Mouse (Mus musculus): ENCODE results near the gene B4galt1. TPM values are rescaled to one million over a fixed set of nuclear protein-coding genes. Genes with fewer than 3 reads are reported as not detected.
A peak's percentile ranks its signal among the peaks of the same experiment; 100 is the strongest.

The B4galt1 gene
- polyA plus RNA-seq, 1 experiment from 2014 or later: 7.6 TPM

DNA sequence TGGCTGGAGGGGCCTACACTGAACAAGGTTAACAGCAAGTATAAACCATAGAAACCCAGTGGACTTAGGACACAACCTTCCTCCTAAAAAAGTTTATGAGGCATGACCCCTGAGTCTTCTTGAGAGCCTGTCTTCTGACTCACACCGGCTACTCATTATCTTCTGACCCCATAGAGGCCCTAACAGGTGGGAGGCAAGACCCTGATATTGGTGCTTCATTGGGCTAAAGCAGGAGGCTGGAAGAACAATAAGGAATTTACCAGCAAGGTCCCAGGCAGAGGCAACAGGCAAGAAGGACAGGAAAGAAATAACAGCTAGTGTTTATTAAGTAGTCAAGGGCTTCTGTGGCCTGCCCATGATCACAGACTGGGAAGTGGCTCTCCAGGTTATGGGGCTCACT, 32.9 kb downstream of the B4galt1 start:
- ATAC-seq (ENCODE audit: low FRiP score, low TSS enrichment) (no peak), DNase-seq (no peak)
- no peaks in the 10 kb centered on the region for H3K27me3 ChIP-seq (ENCODE audit: control insufficient read depth, insufficient read depth, low read length)
- H3K36me3 ChIP-seq (ENCODE audit: control insufficient read depth, insufficient read depth, low read length): no peaks in the 10 kb centered on the region
- no peak overlapping the region for H3K27ac ChIP-seq (replicated peaks; ENCODE audit: low read depth, low read length)
- H3K4me3 ChIP-seq (replicated peaks; ENCODE audit: low read depth, low read length): no peak overlapping the region
- no peaks in the 10 kb centered on the region for H3K9me3 ChIP-seq (ENCODE audit: control insufficient read depth, low read length)
- 91% methylated on average over 1 of the region's 1 CpGs for WGBS
- no peaks in the 10 kb centered on the region; the same call in 1 of the 2 replicates for H3K4me1 ChIP-seq (ENCODE audit: control insufficient read depth, insufficient read depth, low read length)
- no peak overlapping the region for H3K4me2 ChIP-seq (ENCODE audit: low read length)
- H3K9ac ChIP-seq (replicated peaks; ENCODE audit: low read length): no peak overlapping the region

DNA sequence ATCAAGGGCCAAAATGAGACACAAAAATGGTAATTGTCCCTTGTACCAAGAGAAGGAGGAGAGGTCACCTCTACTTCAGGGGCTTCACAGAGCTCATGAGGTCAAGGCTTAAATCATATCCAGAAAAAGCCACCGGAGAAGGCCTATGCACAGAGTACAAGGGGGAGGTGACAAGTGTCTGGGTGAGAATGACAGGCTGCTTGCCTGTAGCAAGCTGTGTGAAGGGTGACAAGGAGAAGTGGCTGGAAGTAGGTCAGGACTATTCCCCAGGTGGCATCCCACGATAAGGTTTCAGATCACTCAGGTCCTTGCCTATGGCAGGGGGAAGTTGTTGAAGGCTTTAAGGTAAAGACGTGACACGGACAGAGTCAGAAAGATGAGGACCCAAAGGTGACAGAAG, 33.8 kb downstream of the B4galt1 start:
- H3K36me3 ChIP-seq (ENCODE audit: control insufficient read depth, insufficient read depth, low read length): no peaks in the 10 kb centered on the region
- no peak for ATAC-seq (ENCODE audit: low FRiP score, low TSS enrichment)
- no peaks in the 10 kb centered on the region for H3K27me3 ChIP-seq (ENCODE audit: control insufficient read depth, insufficient read depth, low read length)
- DNase-seq: no peak
- H3K4me3 ChIP-seq (replicated peaks; ENCODE audit: low read depth, low read length): no peak overlapping the region
- H3K27ac ChIP-seq (replicated peaks; ENCODE audit: low read depth, low read length): no peak overlapping the region
- H3K9me3 ChIP-seq (ENCODE audit: control insufficient read depth, low read length): no peaks in the 10 kb centered on the region
- no peak overlapping the region for H3K4me2 ChIP-seq (ENCODE audit: low read length)
- 93% methylated on average over 4 of the region's 4 CpGs for WGBS
- no peaks in the 10 kb centered on the region; the same call in 1 of the 2 replicates for H3K4me1 ChIP-seq (ENCODE audit: control insufficient read depth, insufficient read depth, low read length)
- H3K9ac ChIP-seq (replicated peaks; ENCODE audit: low read length): no peak overlapping the region

DNA sequence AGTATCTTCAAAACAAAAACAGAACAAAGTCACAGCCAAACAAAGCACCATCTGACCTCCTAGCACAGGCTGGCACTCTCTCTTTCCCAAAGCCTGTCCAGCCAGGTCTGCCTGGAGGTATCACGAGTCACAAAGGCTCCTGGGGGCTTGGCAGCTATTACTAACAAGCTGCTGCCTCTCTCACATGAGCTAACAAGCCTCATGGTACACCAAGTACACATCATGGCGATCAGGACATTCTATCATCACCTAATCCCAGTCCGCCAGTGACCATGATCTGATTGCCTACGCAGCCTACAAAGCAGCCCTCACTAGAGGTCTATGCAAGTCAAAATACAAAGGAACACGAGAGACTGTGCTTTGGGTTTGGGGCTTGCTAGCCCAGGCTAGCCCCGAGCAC, 34.7 kb downstream of the B4galt1 start:
- H3K27ac ChIP-seq (replicated peaks; ENCODE audit: low read depth, low read length): no peak overlapping the region
- DNase-seq (no peak), ATAC-seq (ENCODE audit: low FRiP score, low TSS enrichment) (no peak)
- no peaks in the 10 kb centered on the region; the same call in 1 of the 2 replicates for H3K4me1 ChIP-seq (ENCODE audit: control insufficient read depth, insufficient read depth, low read length)
- H3K9me3 ChIP-seq (ENCODE audit: control insufficient read depth, low read length): no peaks in the 10 kb centered on the region
- no peak overlapping the region for H3K4me2 ChIP-seq (ENCODE audit: low read length)
- WGBS: 92% methylated on average over 6 of the region's 6 CpGs
- H3K36me3 ChIP-seq (ENCODE audit: control insufficient read depth, insufficient read depth, low read length): no peaks in the 10 kb centered on the region
- no peak overlapping the region for H3K9ac ChIP-seq (replicated peaks; ENCODE audit: low read length)
- no peaks in the 10 kb centered on the region for H3K27me3 ChIP-seq (ENCODE audit: control insufficient read depth, insufficient read depth, low read length)
- no peak overlapping the region for H3K4me3 ChIP-seq (replicated peaks; ENCODE audit: low read depth, low read length)

- no peaks in the 10 kb centered on the region for H3K27me3 ChIP-seq (ENCODE audit: control insufficient read depth, insufficient read depth, low read length)
- 92% methylated on average over 6 of the region's 6 CpGs for WGBS
- no peak for DNase-seq
Measured at GRCm38 (mm10) chr4:40818421-40818820, 35.4 kb downstream of the B4galt1 start.

GRCm38 (mm10) chr4:40817936-40818335, 35.9 kb downstream of the B4galt1 start:
- H3K4me1 ChIP-seq (ENCODE audit: control insufficient read depth, insufficient read depth, low read length): no peaks in the 10 kb centered on the region; the same call in 1 of the 2 replicates

More at GRCm38 (mm10) chr4:40818421-40818820, 35.4 kb downstream of the B4galt1 start:
- Histone ChIP-seq H3K9me3 (ENCODE audit: control insufficient read depth, low read length) (no peaks in the 10 kb centered on the region), H3K4me1 (ENCODE audit: control insufficient read depth, insufficient read depth, low read length) (no peaks in the 10 kb centered on the region; the same call in 1 of the 2 replicates), H3K36me3 (ENCODE audit: control insufficient read depth, insufficient read depth, low read length) (no peaks in the 10 kb centered on the region), H3K9ac (replicated peaks; ENCODE audit: low read length) (no peak overlapping the region), H3K4me2 (ENCODE audit: low read length) (no peak overlapping the region), H3K27ac (replicated peaks; ENCODE audit: low read depth, low read length) (no peak overlapping the region), H3K4me3 (replicated peaks; ENCODE audit: low read depth, low read length) (no peak overlapping the region)
- ATAC-seq (ENCODE audit: low FRiP score, low TSS enrichment): no peak

DNA sequence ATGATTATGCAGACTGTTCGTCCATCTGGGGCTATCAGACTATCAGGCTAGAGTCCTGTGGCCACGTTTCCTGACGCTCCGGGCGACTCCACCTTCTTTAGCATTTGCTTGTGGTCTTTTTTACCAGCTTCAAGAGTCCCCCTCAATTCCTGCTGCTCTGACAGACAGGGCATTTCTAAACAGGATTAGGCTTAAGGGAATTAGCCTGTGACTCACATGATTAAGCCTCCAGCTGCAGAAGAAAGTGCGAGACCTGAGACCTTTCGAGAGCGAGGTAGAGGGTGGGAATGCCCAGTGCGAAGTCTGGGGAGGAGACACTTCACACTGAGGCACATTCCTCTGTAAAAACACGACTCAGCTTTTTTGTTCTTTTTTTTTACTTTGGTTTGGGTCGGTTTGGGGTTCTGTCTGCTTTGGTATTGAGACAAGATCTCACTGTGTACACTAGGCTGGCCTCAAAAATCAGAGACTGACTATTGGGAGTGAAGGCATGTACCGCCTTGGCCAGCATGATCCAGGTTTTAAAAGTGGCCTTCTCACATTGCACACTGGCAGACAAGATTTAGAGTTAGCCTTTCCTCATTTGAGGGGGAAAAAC, 37.9 kb downstream of the B4galt1 start:
- WGBS: 10% methylated on average over 12 of the region's 12 CpGs
- no peaks in the 10 kb centered on the region for H3K9me3 ChIP-seq (ENCODE audit: control insufficient read depth, low read length)
- DNase-seq: peak; percentile 34

More at GRCm38 (mm10) chr4:40817936-40818335, 35.9 kb downstream of the B4galt1 start:
- H3K9me3 ChIP-seq (ENCODE audit: control insufficient read depth, low read length): no peaks in the 10 kb centered on the region
- H3K27me3 ChIP-seq (ENCODE audit: control insufficient read depth, insufficient read depth, low read length): no peaks in the 10 kb centered on the region
- H3K36me3 ChIP-seq (ENCODE audit: control insufficient read depth, insufficient read depth, low read length): no peaks in the 10 kb centered on the region
- ATAC-seq (ENCODE audit: low FRiP score, low TSS enrichment) (no peak), DNase-seq (no peak)
- no peak overlapping the region for H3K4me2 ChIP-seq (ENCODE audit: low read length)
- 90% methylated on average over 12 of the region's 12 CpGs for WGBS
- no peak overlapping the region for H3K27ac ChIP-seq (replicated peaks; ENCODE audit: low read depth, low read length)
- H3K4me3 ChIP-seq (replicated peaks; ENCODE audit: low read depth, low read length): no peak overlapping the region
- no peak overlapping the region for H3K9ac ChIP-seq (replicated peaks; ENCODE audit: low read length)

GRCm38 (mm10) chr4:40815120-40815519, 38.7 kb downstream of the B4galt1 start:
- H3K4me3 ChIP-seq (replicated peaks; ENCODE audit: low read depth, low read length): no peak overlapping the region
- no peak for DNase-seq
- no peak overlapping the region for H3K4me2 ChIP-seq (ENCODE audit: low read length)
- no peak for ATAC-seq (ENCODE audit: low FRiP score, low TSS enrichment)
- H3K9me3 ChIP-seq (ENCODE audit: control insufficient read depth, low read length): no peaks in the 10 kb centered on the region
- no peaks in the 10 kb centered on the region for H3K27me3 ChIP-seq (ENCODE audit: control insufficient read depth, insufficient read depth, low read length)
- no peak overlapping the region for H3K9ac ChIP-seq (replicated peaks; ENCODE audit: low read length)
- no peak overlapping the region for H3K27ac ChIP-seq (replicated peaks; ENCODE audit: low read depth, low read length)
- H3K36me3 ChIP-seq (ENCODE audit: control insufficient read depth, insufficient read depth, low read length): no peaks in the 10 kb centered on the region
- H3K4me1 ChIP-seq (ENCODE audit: control insufficient read depth, insufficient read depth, low read length): no peaks in the 10 kb centered on the region; the same call in 1 of the 2 replicates
- 80% methylated on average over 3 of the region's 3 CpGs for WGBS

More for the DNA sequence above, 37.9 kb downstream of the B4galt1 start:
- no peak for ATAC-seq (ENCODE audit: low FRiP score, low TSS enrichment)
- Histone ChIP-seq H3K4me2 (ENCODE audit: low read length) (no peak overlapping the region), H3K4me1 (ENCODE audit: control insufficient read depth, insufficient read depth, low read length) (no peaks in the 10 kb centered on the region; the same call in 1 of the 2 replicates), H3K27me3 (ENCODE audit: control insufficient read depth, insufficient read depth, low read length) (no peaks in the 10 kb centered on the region), H3K4me3 (replicated peaks; ENCODE audit: low read depth, low read length) (no peak overlapping the region), H3K27ac (replicated peaks; ENCODE audit: low read depth, low read length) (no peak overlapping the region), H3K36me3 (ENCODE audit: control insufficient read depth, insufficient read depth, low read length) (no peaks in the 10 kb centered on the region), H3K9ac (replicated peaks; ENCODE audit: low read length) (no peak overlapping the region)

DNA sequence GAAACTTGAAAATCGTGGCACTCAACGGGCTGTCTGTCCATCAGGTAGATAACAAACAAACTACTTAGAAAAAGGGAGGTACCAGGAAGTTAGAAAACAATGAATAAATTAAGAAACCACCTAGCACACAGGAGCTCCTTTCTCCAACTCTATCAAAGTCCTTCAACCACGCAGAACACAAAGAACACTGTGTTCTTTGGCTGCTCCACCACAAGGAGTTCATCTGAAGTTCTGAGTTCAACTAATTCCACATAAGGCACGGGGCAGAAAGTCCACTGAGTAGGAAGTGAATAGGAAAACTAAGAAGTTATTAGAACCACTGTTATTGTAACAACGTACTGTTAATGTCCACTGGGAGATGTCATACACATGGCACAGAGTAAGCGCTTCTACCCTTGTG, 39.4 kb downstream of the B4galt1 start:
- ATAC-seq (ENCODE audit: low FRiP score, low TSS enrichment): no peak
- Histone ChIP-seq H3K4me1 (ENCODE audit: control insufficient read depth, insufficient read depth, low read length) (no peaks in the 10 kb centered on the region; the same call in 1 of the 2 replicates), H3K36me3 (ENCODE audit: control insufficient read depth, insufficient read depth, low read length) (no peaks in the 10 kb centered on the region), H3K4me2 (ENCODE audit: low read length) (no peak overlapping the region), H3K9me3 (ENCODE audit: control insufficient read depth, low read length) (no peaks in the 10 kb centered on the region), H3K9ac (replicated peaks; ENCODE audit: low read length) (no peak overlapping the region), H3K27ac (replicated peaks; ENCODE audit: low read depth, low read length) (no peak overlapping the region), H3K4me3 (replicated peaks; ENCODE audit: low read depth, low read length) (no peak overlapping the region), H3K27me3 (ENCODE audit: control insufficient read depth, insufficient read depth, low read length) (no peaks in the 10 kb centered on the region)
- DNase-seq: no peak
- 90% methylated on average over 6 of the region's 6 CpGs for WGBS

- Histone ChIP-seq H3K27me3 (ENCODE audit: control insufficient read depth, insufficient read depth, low read length) (no peaks in the 10 kb centered on the region), H3K9me3 (ENCODE audit: control insufficient read depth, low read length) (no peaks in the 10 kb centered on the region), H3K9ac (replicated peaks; ENCODE audit: low read length) (no peak overlapping the region), H3K36me3 (ENCODE audit: control insufficient read depth, insufficient read depth, low read length) (no peaks in the 10 kb centered on the region), H3K27ac (replicated peaks; ENCODE audit: low read depth, low read length) (no peak overlapping the region), H3K4me1 (ENCODE audit: control insufficient read depth, insufficient read depth, low read length) (no peaks in the 10 kb centered on the region; the same call in 1 of the 2 replicates), H3K4me3 (replicated peaks; ENCODE audit: low read depth, low read length) (no peak overlapping the region), H3K4me2 (ENCODE audit: low read length) (no peak overlapping the region)
- ATAC-seq (ENCODE audit: low FRiP score, low TSS enrichment) (no peak), DNase-seq (no peak)
- 94% methylated on average over 1 of the region's 1 CpGs for WGBS
Measured at GRCm38 (mm10) chr4:40812891-40813290, 40.9 kb downstream of the B4galt1 start.
